Mouse (Mus musculus): ENCODE results near the gene Tbc1d22a.

DNA sequence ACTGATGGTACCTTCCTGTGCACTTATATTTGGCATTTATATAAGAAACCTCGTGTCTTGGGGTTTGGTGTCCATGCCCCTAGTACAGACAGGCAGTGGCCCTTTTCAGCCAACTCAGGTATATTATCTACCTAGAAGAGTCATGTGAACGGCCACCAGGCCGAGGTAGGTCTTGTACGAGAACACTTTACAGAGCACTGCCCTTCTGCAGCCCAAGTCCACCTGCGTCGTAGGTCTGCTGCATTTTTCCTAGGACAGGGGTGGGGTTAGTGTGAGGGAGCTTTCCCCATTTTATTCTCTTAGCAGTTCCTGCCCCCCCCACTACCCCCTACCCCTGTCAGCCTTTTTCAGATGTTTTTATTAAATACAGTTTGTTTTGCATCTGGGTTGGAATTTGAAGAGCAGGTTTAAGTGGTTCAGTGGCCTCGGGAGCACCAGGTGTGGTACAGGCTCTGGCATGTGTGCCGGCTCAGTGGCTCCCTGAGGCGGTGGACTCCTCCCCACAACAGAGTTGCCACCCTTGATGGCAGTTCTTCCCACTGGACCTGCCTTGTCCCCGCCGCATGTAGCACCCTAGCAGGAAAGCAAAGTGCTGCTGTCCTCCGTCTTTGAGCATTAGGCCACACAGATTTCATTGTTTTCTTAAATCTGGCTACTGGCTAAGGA, 277.3 kb downstream of the Tbc1d22a start:
- no peak for TF ChIP-seq CTCF (IDR thresholded peaks at IDR 0.05; ENCODE audit: low read depth)
- no peak for TF ChIP-seq EP300 (IDR thresholded peaks at IDR 0.05; ENCODE audit: low read depth)

Measured in heart, postnatal 0 days (tissue).